ENCODE assay signal across 11 mouse cellular contexts in the genomic region with DNA sequence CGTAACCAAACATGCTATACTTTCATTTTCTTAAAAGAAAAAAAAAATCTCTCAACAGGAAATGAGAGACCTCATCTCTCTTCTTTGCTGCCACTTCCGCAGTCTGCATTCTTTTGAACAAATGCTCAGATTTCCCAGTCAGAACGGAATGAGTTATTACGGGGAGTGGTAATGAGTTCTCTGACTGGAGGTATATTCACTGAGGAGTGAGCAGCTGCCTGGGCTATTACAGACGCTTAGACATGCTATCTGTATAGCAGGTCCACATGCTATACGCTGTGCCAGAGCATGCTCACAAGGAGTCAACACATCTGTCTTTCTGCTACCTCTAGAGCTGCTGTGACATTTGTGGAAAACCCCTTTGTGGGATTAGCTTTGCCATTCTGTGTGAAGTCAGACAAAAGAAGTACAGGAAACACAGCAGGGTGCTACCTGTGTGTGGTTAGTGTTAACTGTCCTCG. TPM values are rescaled to one million over a fixed set of nuclear protein-coding genes. Genes with fewer than 3 reads are reported as not detected.
DNase-seq lines count a peak whose midpoint lies in the region; ATAC-seq and TF ChIP-seq lines count a peak whose summit lies in the region.
"Had no signal": no experiment of that assay in that cellular context is flagged by ENCODE, and none has a peak within 500 bp of the region (broad histone marks: within the 10 kb centered on the region; RNA-seq: fewer than 3 reads in every experiment).

No protein-coding gene starts in this region.

- DNase-seq in lung, adult 2 months: no peak
- peak; percentile 82 for DNase-seq in T-cell, adult 2 months (ENCODE audit: low spot score)
- DNase-seq in intestine, embryonic 14.5 days (ENCODE audit: low spot score): no peak
- DNase-seq in heart, adult 8-10 months (ENCODE audit: low spot score): no peak
- DNase-seq: cerebellum, adult 9-11 months had no signal

- H3K9ac ChIP-seq in lung, embryonic 16.5 days (ENCODE audit: low read length): 0 out of 2 replicates have a peak overlapping the region, but pooled peaks have one; percentile 10
- no peak overlapping the region for H3K9ac ChIP-seq in intestine, embryonic 14.5 days (ENCODE audit: low read length)
- H3K9ac ChIP-seq in stomach, embryonic 15.5 days: no peak overlapping the region

- WGBS in lung, embryonic 16.5 days: 37% methylated on average over 7 of the region's 7 CpGs
- 42% methylated on average over 7 of the region's 7 CpGs for WGBS in lung, adult 2 months
- 32% methylated on average over 7 of the region's 7 CpGs for WGBS in intestine, embryonic 14.5 days
- 30% methylated on average over 7 of the region's 7 CpGs for WGBS in stomach, embryonic 15.5 days

- no peak for ATAC-seq in lung, embryonic 16.5 days (ENCODE audit: low read depth)
- ATAC-seq in intestine, embryonic 14.5 days (replicated peaks; ENCODE audit: low FRiP score, low TSS enrichment, low read depth): no peak
- no peak for ATAC-seq in stomach, embryonic 15.5 days (ENCODE audit: insufficient read depth, low FRiP score, low read depth)
- no peak for ATAC-seq in frontal cortex, adult (ENCODE audit: low TSS enrichment)
- ATAC-seq: forebrain, embryonic 14.5 days had no signal

- peak overlapping the region; percentile 21 for H3K4me2 ChIP-seq in lung, embryonic 16.5 days (ENCODE audit: low read depth, low read length)
- H3K4me2 ChIP-seq in intestine, embryonic 14.5 days (ENCODE audit: low read length): no peak overlapping the region
- peak overlapping the region; percentile 19; the same call in 1 of the 2 replicates for H3K4me2 ChIP-seq in stomach, embryonic 15.5 days

- H3K9me3 ChIP-seq in lung, embryonic 16.5 days (ENCODE audit: control insufficient read depth, low read length): no peaks in the 10 kb centered on the region
- no peaks in the 10 kb centered on the region for H3K9me3 ChIP-seq in intestine, embryonic 14.5 days (ENCODE audit: control insufficient read depth, low read length)
- no peaks in the 10 kb centered on the region for H3K9me3 ChIP-seq in stomach, embryonic 15.5 days

- H3K4me3 ChIP-seq in lung, embryonic 16.5 days (ENCODE audit: low read length): no peak overlapping the region
- no peak overlapping the region for H3K4me3 ChIP-seq in lung, adult 2 months (replicated peaks; ENCODE audit: extremely low read depth, low read depth, low read length)
- no peak overlapping the region for H3K4me3 ChIP-seq in intestine, embryonic 14.5 days (ENCODE audit: low read depth, low read length)
- H3K4me3 ChIP-seq in stomach, embryonic 15.5 days (replicated peaks): no peak overlapping the region
- H3K4me3 ChIP-seq: heart, adult 2 months had no signal

- peak overlapping the region; percentile 54 for H3K27ac ChIP-seq in lung, embryonic 16.5 days (ENCODE audit: low read length)
- peak overlapping the region; percentile 39; the same call in 1 of the 2 replicates for H3K27ac ChIP-seq in intestine, embryonic 14.5 days (ENCODE audit: low read depth)
- H3K27ac ChIP-seq in stomach, embryonic 15.5 days: peak overlapping the region; percentile 71
- H3K27ac ChIP-seq: heart, adult 2 months; macrophage had no signal

- peaks cover 19% of the 10 kb centered on the region for H3K4me1 ChIP-seq in lung, embryonic 16.5 days (replicated peaks; ENCODE audit: control insufficient read depth, insufficient read depth, low read length)
- H3K4me1 ChIP-seq in lung, adult 2 months (ENCODE audit: control insufficient read depth, insufficient read depth, low read length): 0 out of 2 replicates have a peak, but pooled peaks cover 2% of the 10 kb centered on the region
- peaks cover 12% of the 10 kb centered on the region for H3K4me1 ChIP-seq in intestine, embryonic 14.5 days (replicated peaks; ENCODE audit: control insufficient read depth, insufficient read depth, low read length)
- peaks cover 14% of the 10 kb centered on the region for H3K4me1 ChIP-seq in stomach, embryonic 15.5 days

- no peaks in the 10 kb centered on the region for H3K36me3 ChIP-seq in lung, embryonic 16.5 days (ENCODE audit: control insufficient read depth, insufficient read depth, low read length)
- no peaks in the 10 kb centered on the region for H3K36me3 ChIP-seq in intestine, embryonic 14.5 days (ENCODE audit: control insufficient read depth, insufficient read depth, low read length)
- H3K36me3 ChIP-seq in stomach, embryonic 15.5 days: no peaks in the 10 kb centered on the region

- no peaks in the 10 kb centered on the region for H3K27me3 ChIP-seq in lung, embryonic 16.5 days (ENCODE audit: control insufficient read depth, insufficient read depth, low read depth, low read length)
- H3K27me3 ChIP-seq in intestine, embryonic 14.5 days (replicated peaks; ENCODE audit: control insufficient read depth, insufficient read depth, low read length): no peaks in the 10 kb centered on the region
- H3K27me3 ChIP-seq in stomach, embryonic 15.5 days (replicated peaks): no peaks in the 10 kb centered on the region

- TF ChIP-seq POLR2A in lung, adult 2 months (IDR thresholded peaks at IDR 0.05; ENCODE audit: borderline replicate concordance, extremely low read depth, low read depth, low read length): no peak

- no peak for TF ChIP-seq CTCF in lung, adult 2 months (IDR thresholded peaks at IDR 0.05; ENCODE audit: insufficient read depth, low read length)

RNA-seq across cellular contexts. Expression of a gene that starts 3.8 kb away (rescaled TPM):
- polyA plus RNA-seq in lung, embryonic 16.5 days (2015; fragmentation: Nextera tagmentation; extraction: Ambion mirVana): 2,242 and 2,568 TPM in 2 replicates
- polyA plus RNA-seq in lung, adult 2 months (2012; rRNA removed): 76.1 and 85.7 TPM in 2 replicates
- 2,511 and 2,566 TPM in 2 replicates for polyA plus RNA-seq in intestine, embryonic 14.5 days (2014; fragmentation: Nextera tagmentation; extraction: Ambion mirVana)
- polyA plus RNA-seq in stomach, embryonic 15.5 days (2015; fragmentation: Nextera tagmentation; extraction: Ambion mirVana): 1,706 and 1,913 TPM in 2 replicates
- 100 to 1,000 TPM in 1 of 4 experiments, 10 to 100 TPM in 3; 69.4 to 102 (median 73.2) TPM for total RNA-seq in heart, adult 8-10 months (2022)

Comparison
In these comparisons a context has a peak if more than half of its experiments do, and no peak if none do; other contexts are left out.
1. RNA of a gene that starts 3.8 kb away (polyA plus RNA-seq): 2,242 to 2,568 TPM in lung, embryonic 16.5 days, 2,511 to 2,566 TPM in intestine, embryonic 14.5 days and 1,706 to 1,913 TPM in stomach, embryonic 15.5 days; 76.1 to 85.7 TPM in lung, adult 2 months; every median in the first group is over 10 times any median in the second.
2. Peak in every context shown above with its lines, with median percentiles within 50 percentile points of each other: H3K27ac ChIP-seq.